Mouse (Mus musculus): ENCODE results near the gene Cenpv. TPM values are rescaled to one million over a fixed set of nuclear protein-coding genes. Genes with fewer than 3 reads are reported as not detected.

Gene Cenpv
- polyA plus RNA-seq, 1 experiment from 2014 or later = 90.0 TPM

DNA sequence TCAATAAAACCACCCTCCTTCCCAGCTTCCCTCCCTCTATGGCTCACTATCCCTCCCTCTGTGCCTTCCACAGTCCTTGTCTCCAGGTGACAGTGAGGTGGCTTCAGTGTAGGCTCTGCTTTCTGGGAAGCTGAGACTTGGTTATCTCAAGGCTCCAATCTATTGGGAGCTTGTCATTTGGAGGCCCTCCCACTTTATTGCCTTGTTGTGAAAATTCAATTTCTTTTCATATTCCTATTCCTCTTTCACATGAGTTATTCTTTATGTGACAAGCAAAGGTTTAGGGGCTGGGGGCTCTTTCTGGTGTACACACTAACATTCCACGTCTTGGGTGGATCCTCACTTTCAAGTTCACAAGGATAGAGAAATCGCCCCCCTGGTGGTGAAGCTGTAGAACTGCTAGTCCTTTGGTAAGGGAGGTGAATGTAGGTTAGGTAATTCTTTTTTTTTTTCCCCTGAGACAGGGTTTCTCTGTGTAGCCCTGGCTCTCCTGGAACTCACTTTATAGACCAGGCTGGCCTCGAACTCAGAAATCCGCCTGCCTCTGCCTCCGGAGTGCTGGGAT lies 42.8 kb downstream of the Cenpv start:
- Histone ChIP-seq H3K36me3 (replicated peaks) (no peaks in the 10 kb centered on the region), H3K4me1 (peaks cover 13% of the 10 kb centered on the region), H3K4me2 (no peak overlapping the region), H3K27ac (no peak overlapping the region), H3K9ac (no peak overlapping the region), H3K9me3 (no peaks in the 10 kb centered on the region), H3K4me3 (replicated peaks) (no peak overlapping the region), H3K27me3 (no peaks in the 10 kb centered on the region)
- no peak for ATAC-seq (ENCODE audit: low FRiP score)
- 61% methylated on average over 5 of the region's 5 CpGs for WGBS

GRCm38 (mm10) chr11:62495276-62495801 lies 43.7 kb downstream of the Cenpv start:
- no peaks in the 10 kb centered on the region for H3K36me3 ChIP-seq (replicated peaks)
- no peaks in the 10 kb centered on the region for H3K27me3 ChIP-seq
- whole genome bisulfite sequencing = 32% methylated on average over 8 of the region's 10 CpGs
- H3K9ac ChIP-seq = no peak overlapping the region
- H3K4me1 ChIP-seq = peaks cover 13% of the 10 kb centered on the region
- H3K4me2 ChIP-seq = no peak overlapping the region
- no peak for ATAC-seq (ENCODE audit: low FRiP score)
- H3K27ac ChIP-seq = 0 out of 2 replicates have a peak overlapping the region, but pooled peaks have one; percentile 33
- no peaks in the 10 kb centered on the region for H3K9me3 ChIP-seq
- H3K4me3 ChIP-seq (replicated peaks) = no peak overlapping the region

DNA sequence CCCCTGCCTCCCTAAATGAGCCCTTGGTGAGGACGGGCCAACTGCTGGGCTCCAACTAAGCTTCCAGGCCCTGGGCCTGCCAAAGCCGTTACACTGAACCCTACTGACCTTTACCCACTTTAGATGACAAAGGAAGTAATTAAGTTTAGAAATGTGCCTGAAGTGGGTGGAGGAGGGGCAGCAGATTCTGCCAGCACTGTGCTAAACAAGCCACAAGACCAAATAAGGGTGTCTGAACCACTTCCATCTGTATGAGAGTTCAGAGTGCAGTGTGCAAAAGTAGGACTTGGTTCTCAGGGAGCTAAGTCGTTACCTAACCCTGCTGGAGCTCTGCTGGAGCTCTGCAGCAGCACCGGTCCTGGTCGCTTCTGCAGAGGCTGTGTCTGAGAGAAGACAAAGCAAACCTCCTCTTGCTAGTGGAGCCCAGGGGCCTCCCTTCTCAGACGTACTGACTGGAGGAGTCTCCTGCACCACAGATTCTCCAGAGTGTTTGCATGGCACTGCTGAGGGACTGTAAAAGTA lies 44.2 kb downstream of the Cenpv start:
- no peaks in the 10 kb centered on the region for H3K36me3 ChIP-seq (replicated peaks)
- H3K4me2 ChIP-seq = peak overlapping the region; percentile 4; the same call in 1 of the 2 replicates
- ATAC-seq (ENCODE audit: low FRiP score) = no peak
- no peaks in the 10 kb centered on the region for H3K27me3 ChIP-seq
- H3K27ac ChIP-seq = 0 out of 2 replicates have a peak overlapping the region, but pooled peaks have one; percentile 33
- H3K9me3 ChIP-seq = no peaks in the 10 kb centered on the region
- 2% methylated on average over 6 of the region's 6 CpGs for WGBS
- H3K4me3 ChIP-seq (replicated peaks) = no peak overlapping the region
- H3K4me1 ChIP-seq = peaks cover 13% of the 10 kb centered on the region
- no peak overlapping the region for H3K9ac ChIP-seq

- Histone ChIP-seq H3K27me3 (no peaks in the 10 kb centered on the region), H3K36me3 (replicated peaks) (no peaks in the 10 kb centered on the region), H3K4me3 (replicated peaks) (no peak overlapping the region), H3K4me2 (no peak overlapping the region), H3K27ac (no peak overlapping the region), H3K4me1 (peaks cover 13% of the 10 kb centered on the region), H3K9ac (no peak overlapping the region), H3K9me3 (no peaks in the 10 kb centered on the region)
- ATAC-seq (ENCODE audit: low FRiP score) = no peak
- WGBS = 94% methylated on average over 6 of the region's 6 CpGs
These were observed 45.4 kb downstream of the Cenpv start for GRCm38 (mm10) chr11:62493701-62494100.

GRCm38 (mm10) chr11:62487540-62488350 lies 51.3 kb downstream of the Cenpv start:
- Histone ChIP-seq H3K36me3 (replicated peaks) (no peaks in the 10 kb centered on the region), H3K9me3 (no peaks in the 10 kb centered on the region), H3K4me1 (no peaks in the 10 kb centered on the region), H3K4me2 (no peak overlapping the region), H3K27me3 (no peaks in the 10 kb centered on the region), H3K9ac (no peak overlapping the region), H3K4me3 (replicated peaks) (no peak overlapping the region), H3K27ac (no peak overlapping the region)
- ATAC-seq (ENCODE audit: low FRiP score) = no peak
- whole genome bisulfite sequencing = 97% methylated on average over 10 of the region's 10 CpGs

- H3K9me3 ChIP-seq = no peaks in the 10 kb centered on the region
- H3K4me1 ChIP-seq = no peaks in the 10 kb centered on the region
- no peaks in the 10 kb centered on the region for H3K36me3 ChIP-seq (replicated peaks)
- H3K27me3 ChIP-seq = no peaks in the 10 kb centered on the region
- 95% methylated on average over 1 of the region's 1 CpGs for WGBS
- H3K4me3 ChIP-seq (replicated peaks) = no peak overlapping the region
- no peak for ATAC-seq (ENCODE audit: low FRiP score)
- no peak overlapping the region for H3K4me2 ChIP-seq
- H3K9ac ChIP-seq = no peak overlapping the region
- no peak overlapping the region for H3K27ac ChIP-seq
These were observed 52.1 kb downstream of the Cenpv start for GRCm38 (mm10) chr11:62486949-62487348.

DNA sequence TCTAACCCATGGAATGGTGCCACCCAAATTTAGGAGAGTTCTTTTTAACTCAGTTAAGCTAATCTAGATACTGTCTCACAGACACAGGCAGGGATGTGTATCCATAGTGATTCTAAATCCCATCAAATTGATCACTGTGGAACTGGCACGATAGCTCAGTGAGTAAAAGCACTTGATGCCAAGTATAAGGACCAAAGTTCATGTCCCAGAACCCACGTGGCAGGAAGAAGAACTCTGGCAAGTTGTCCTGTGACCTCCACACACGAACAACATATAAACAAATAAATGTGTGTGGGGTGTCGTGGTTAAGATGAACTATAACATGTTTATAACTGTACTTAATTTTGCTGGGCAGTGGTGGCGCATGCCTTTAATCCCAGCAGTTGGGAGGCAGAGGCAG lies 59.5 kb downstream of the Cenpv start:
- WGBS = 92% methylated on average over 5 of the region's 5 CpGs
- Histone ChIP-seq H3K4me1 (no peaks in the 10 kb centered on the region), H3K27me3 (no peaks in the 10 kb centered on the region), H3K4me2 (no peak overlapping the region), H3K9ac (no peak overlapping the region), H3K4me3 (replicated peaks) (no peak overlapping the region), H3K27ac (no peak overlapping the region), H3K9me3 (no peaks in the 10 kb centered on the region), H3K36me3 (replicated peaks) (no peaks in the 10 kb centered on the region)
- no peak for ATAC-seq (ENCODE audit: low FRiP score)

- H3K9ac ChIP-seq = no peak overlapping the region
- no peak overlapping the region for H3K4me3 ChIP-seq (replicated peaks)
- 78% methylated on average over 6 of the region's 6 CpGs for WGBS
- ATAC-seq (ENCODE audit: low FRiP score) = no peak
- no peak overlapping the region for H3K4me2 ChIP-seq
- no peaks in the 10 kb centered on the region for H3K27me3 ChIP-seq
- no peak overlapping the region for H3K27ac ChIP-seq
- no peaks in the 10 kb centered on the region for H3K9me3 ChIP-seq
- H3K4me1 ChIP-seq = no peaks in the 10 kb centered on the region
- H3K36me3 ChIP-seq (replicated peaks) = no peaks in the 10 kb centered on the region
These were observed 60.1 kb downstream of the Cenpv start for GRCm38 (mm10) chr11:62478931-62479330.

DNA sequence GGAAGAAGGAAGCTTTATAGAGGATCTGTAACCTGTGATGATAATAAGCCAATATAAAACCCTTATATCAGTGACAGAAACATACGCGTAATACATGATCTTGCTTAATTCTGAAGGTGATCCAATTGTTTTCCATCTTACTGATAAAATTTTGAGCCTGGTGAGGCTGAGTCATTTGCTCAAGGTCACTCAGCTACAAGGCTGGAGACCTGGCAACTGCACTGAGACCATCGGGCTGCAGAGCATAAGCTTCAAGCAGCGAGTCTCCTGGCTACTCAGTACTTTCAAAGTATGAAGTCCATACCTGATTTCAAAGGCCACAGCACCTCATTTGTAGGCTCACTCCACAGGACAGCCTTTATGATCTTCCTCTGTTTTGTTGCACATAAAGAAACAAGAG lies 62.9 kb downstream of the Cenpv start:
- WGBS = 94% methylated on average over 4 of the region's 4 CpGs
- Histone ChIP-seq H3K9me3 (no peaks in the 10 kb centered on the region), H3K9ac (no peak overlapping the region), H3K4me3 (replicated peaks) (no peak overlapping the region), H3K27ac (no peak overlapping the region), H3K4me2 (no peak overlapping the region), H3K36me3 (replicated peaks) (no peaks in the 10 kb centered on the region), H3K27me3 (no peaks in the 10 kb centered on the region), H3K4me1 (no peaks in the 10 kb centered on the region)
- no peak for ATAC-seq (ENCODE audit: low FRiP score)

Other genes with a start within 250 kb of the Cenpv start
- gene Pigl, start 80.8 kb downstream of the Cenpv start, polyA plus RNA-seq (2016; fragmentation: Nextera tagmentation; extraction: Ambion mirVana) = 10.2 and 10.8 TPM in 2 replicates
- gene Ncor1, start 80.7 kb downstream of the Cenpv start, polyA plus RNA-seq (2016; fragmentation: Nextera tagmentation; extraction: Ambion mirVana) = 202 and 222 TPM in 2 replicates
- gene Ubb, start 11.9 kb upstream of the Cenpv start, polyA plus RNA-seq (2016; fragmentation: Nextera tagmentation; extraction: Ambion mirVana) = 3,704 and 3,828 TPM in 2 replicates
- 6.4 and 7.3 TPM in 2 replicates for gene Trpv2, start 35.2 kb upstream of the Cenpv start, polyA plus RNA-seq (2016; fragmentation: Nextera tagmentation; extraction: Ambion mirVana)
- gene Lrrc75a, start 109.3 kb upstream of the Cenpv start, polyA plus RNA-seq (2016; fragmentation: Nextera tagmentation; extraction: Ambion mirVana) = 12.6 and 15.1 TPM in 2 replicates
- 36.8 and 38.1 TPM in 2 replicates for gene Mmgt2, start 109.4 kb upstream of the Cenpv start, polyA plus RNA-seq (2016; fragmentation: Nextera tagmentation; extraction: Ambion mirVana)
- gene Zfp287, start 192.6 kb upstream of the Cenpv start, polyA plus RNA-seq (2016; fragmentation: Nextera tagmentation; extraction: Ambion mirVana) = 20.5 and 21.1 TPM in 2 replicates
- gene Gm10428, start 213.8 kb upstream of the Cenpv start, polyA plus RNA-seq (2016; fragmentation: Nextera tagmentation; extraction: Ambion mirVana) = not detected in 2 replicates

Data from forebrain, embryonic 12.5 days (tissue).